In the genomic region with DNA sequence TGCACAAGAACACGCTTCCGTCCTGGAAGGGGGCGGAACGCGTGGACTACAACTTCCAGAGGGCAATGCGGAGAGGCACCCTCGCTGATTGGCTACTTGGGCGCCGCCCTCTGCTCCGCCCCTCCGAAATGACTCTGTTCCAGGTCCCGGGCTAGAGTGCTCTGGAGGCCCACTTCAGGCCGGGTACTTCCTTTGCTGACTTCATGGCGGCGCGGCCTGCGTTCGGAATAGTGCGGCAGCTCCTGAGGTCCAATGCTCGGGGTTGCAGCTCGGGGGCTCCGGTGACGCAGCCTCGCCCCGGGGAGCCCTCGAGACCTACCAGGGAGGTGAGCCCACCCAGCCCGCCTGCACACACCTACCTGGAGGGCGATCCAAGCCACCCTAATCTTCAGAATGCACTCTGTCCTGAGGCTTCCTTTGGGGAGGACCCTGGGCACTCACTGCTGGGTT, we compare ENCODE assay signal across 8 mouse cellular contexts. TPM values are rescaled to one million over a fixed set of nuclear protein-coding genes. Genes with fewer than 3 reads are reported as not detected.
A peak's percentile ranks its signal among the peaks of the same experiment; 100 is the strongest.
DNase-seq lines count a peak whose midpoint lies in the region; ATAC-seq and TF ChIP-seq lines count a peak whose summit lies in the region.

A gene (plus strand): TSS at position 124 of the 450 bp plus-strand sequence.

- peak within 1 kb of the TSS; percentile 69 for H3K4me3 ChIP-seq in C2C12 (ENCODE audit: insufficient read depth, poor library complexity, severe bottlenecking)
- H3K4me3 ChIP-seq in erythroblast, embryonic 14.5 days (replicated peaks), result peak within 1 kb of the TSS; percentile 72
- peak within 1 kb of the TSS; percentile 67 for H3K4me3 ChIP-seq in heart, embryonic 12.5 days
- H3K4me3 ChIP-seq in kidney, postnatal 0 days (replicated peaks; ENCODE audit: low read depth, low read length), result peak within 1 kb of the TSS; percentile 89
- peak within 1 kb of the TSS; percentile 70 for H3K4me3 ChIP-seq in liver, embryonic 11.5 days (ENCODE audit: low read depth, low read length)
- peak within 1 kb of the TSS; percentile 78 for H3K4me3 ChIP-seq in stomach, embryonic 14.5 days (ENCODE audit: low read depth, low read length)

- peaks cover 21% of the 10 kb centered on the region for H3K79me2 ChIP-seq in C2C12 (ENCODE audit: control insufficient read depth, insufficient read depth)

- peak within 1 kb of the TSS; percentile 9; the same call in 1 of the 2 replicates for H3K27ac ChIP-seq in heart, embryonic 12.5 days (ENCODE audit: poor library complexity, severe bottlenecking)
- peak within 1 kb of the TSS; percentile 81 for H3K27ac ChIP-seq in kidney, postnatal 0 days
- peak within 1 kb of the TSS; percentile 78 for H3K27ac ChIP-seq in liver, embryonic 11.5 days (ENCODE audit: low read depth, low read length)
- peak within 1 kb of the TSS; percentile 81 for H3K27ac ChIP-seq in stomach, embryonic 14.5 days (ENCODE audit: low read length)

- no peak for TF ChIP-seq CTCF in C2C12 (IDR thresholded peaks at IDR 0.05; ENCODE audit: control insufficient read depth, insufficient read depth, insufficient read length)
- no peak for TF ChIP-seq CTCF in brain, embryonic 14.5 days (IDR thresholded peaks at IDR 0.05; ENCODE audit: borderline replicate concordance, extremely low read depth, insufficient read depth, insufficient read length)
- no peak for TF ChIP-seq CTCF in kidney, postnatal 0 days (IDR thresholded peaks at IDR 0.05; ENCODE audit: low read depth)

- H3K27me3 ChIP-seq in C2C12 (ENCODE audit: control insufficient read depth, insufficient read depth, insufficient read length), result no peaks in the 10 kb centered on the region
- H3K27me3 ChIP-seq in erythroblast, embryonic 14.5 days (ENCODE audit: control insufficient read depth), result no peaks in the 10 kb centered on the region
- H3K27me3 ChIP-seq in heart, embryonic 12.5 days (replicated peaks), result no peaks in the 10 kb centered on the region
- no peaks in the 10 kb centered on the region for H3K27me3 ChIP-seq in kidney, postnatal 0 days (ENCODE audit: insufficient read depth, low read length)
- no peaks in the 10 kb centered on the region for H3K27me3 ChIP-seq in liver, embryonic 11.5 days (replicated peaks; ENCODE audit: control insufficient read depth, insufficient read depth, low read length)
- H3K27me3 ChIP-seq in stomach, embryonic 14.5 days (ENCODE audit: control insufficient read depth, insufficient read depth, low read length), result no peaks in the 10 kb centered on the region

- TF ChIP-seq POLR2A in brain, embryonic 14.5 days (IDR thresholded peaks at IDR 0.05; ENCODE audit: borderline replicate concordance, extremely low read depth, insufficient read depth, insufficient read length, poor library complexity, severe bottlenecking), result peak; percentile 50; the same call in 1 of the 2 replicates

- H3K36me3 ChIP-seq in C2C12 (ENCODE audit: control insufficient read depth, insufficient read depth), result peaks cover 2% of the 10 kb centered on the region
- H3K36me3 ChIP-seq in erythroblast, embryonic 14.5 days (ENCODE audit: control insufficient read depth), result peaks cover 14% of the 10 kb centered on the region
- peaks cover 5% of the 10 kb centered on the region for H3K36me3 ChIP-seq in heart, embryonic 12.5 days
- H3K36me3 ChIP-seq in kidney, postnatal 0 days (ENCODE audit: insufficient read depth, low read length), result no peaks in the 10 kb centered on the region; the same call in 1 of the 2 replicates
- H3K36me3 ChIP-seq in liver, embryonic 11.5 days (ENCODE audit: control insufficient read depth, insufficient read depth, low read length), result peaks cover 2% of the 10 kb centered on the region; the same call in 1 of the 2 replicates
- H3K36me3 ChIP-seq in stomach, embryonic 14.5 days (ENCODE audit: control insufficient read depth, insufficient read depth, low read length), result peaks cover 4% of the 10 kb centered on the region; the same call in 1 of the 2 replicates

- peaks cover 5% of the 10 kb centered on the region for H3K79me3 ChIP-seq in C2C12 (ENCODE audit: low read depth)

- WGBS in heart, embryonic 12.5 days, result under 1% methylated on average over 28 of the region's 28 CpGs
- under 1% methylated on average over 28 of the region's 28 CpGs for WGBS in kidney, postnatal 0 days
- WGBS in liver, embryonic 11.5 days, result 0% methylated on average over 28 of the region's 28 CpGs
- WGBS in stomach, embryonic 14.5 days, result under 1% methylated on average over 28 of the region's 28 CpGs

- peak within 1 kb of the TSS; percentile 84 for H3K9ac ChIP-seq in heart, embryonic 12.5 days
- peak within 1 kb of the TSS; percentile 87 for H3K9ac ChIP-seq in kidney, postnatal 0 days (ENCODE audit: low read depth, low read length)
- H3K9ac ChIP-seq in liver, embryonic 11.5 days (ENCODE audit: low read depth, low read length), result peak within 1 kb of the TSS; percentile 89
- peak within 1 kb of the TSS; percentile 89 for H3K9ac ChIP-seq in stomach, embryonic 14.5 days (replicated peaks; ENCODE audit: low read depth, low read length)

- peaks cover 47% of the 10 kb centered on the region for H3K4me1 ChIP-seq in erythroblast, embryonic 14.5 days (ENCODE audit: control insufficient read depth)
- peaks cover 34% of the 10 kb centered on the region for H3K4me1 ChIP-seq in heart, embryonic 12.5 days (replicated peaks)
- H3K4me1 ChIP-seq in kidney, postnatal 0 days (replicated peaks; ENCODE audit: insufficient read depth, low read length), result peaks cover 21% of the 10 kb centered on the region
- H3K4me1 ChIP-seq in liver, embryonic 11.5 days (replicated peaks; ENCODE audit: control insufficient read depth, insufficient read depth, low read length), result peaks cover 29% of the 10 kb centered on the region
- H3K4me1 ChIP-seq in stomach, embryonic 14.5 days (ENCODE audit: control insufficient read depth, insufficient read depth, low read length), result peaks cover 21% of the 10 kb centered on the region

- ATAC-seq in heart, embryonic 12.5 days (ENCODE audit: insufficient number of reproducible peaks, low FRiP score), result peak; percentile 98
- ATAC-seq in kidney, postnatal 0 days (replicated peaks; ENCODE audit: low FRiP score, low read depth), result peak; percentile 99
- peak; percentile 98 for ATAC-seq in liver, embryonic 11.5 days (replicated peaks; ENCODE audit: low FRiP score)
- peak; percentile 98 for ATAC-seq in stomach, embryonic 14.5 days (ENCODE audit: insufficient number of reproducible peaks, insufficient read depth, low FRiP score, low read depth)

- H3K9me3 ChIP-seq in erythroblast, embryonic 14.5 days (ENCODE audit: control insufficient read depth, low read length), result no peaks in the 10 kb centered on the region
- no peaks in the 10 kb centered on the region for H3K9me3 ChIP-seq in heart, embryonic 12.5 days (replicated peaks)
- no peaks in the 10 kb centered on the region for H3K9me3 ChIP-seq in kidney, postnatal 0 days (replicated peaks; ENCODE audit: low read length)
- no peaks in the 10 kb centered on the region for H3K9me3 ChIP-seq in liver, embryonic 11.5 days (ENCODE audit: control insufficient read depth, low read length)
- no peaks in the 10 kb centered on the region for H3K9me3 ChIP-seq in stomach, embryonic 14.5 days (ENCODE audit: control insufficient read depth, low read depth, low read length)

- H3ac ChIP-seq in C2C12 (ENCODE audit: control insufficient read depth, insufficient read length, low read depth), result peak within 1 kb of the TSS; percentile 69

- DNase-seq in brain, embryonic 14.5 days (ENCODE audit: low read depth), result peak; percentile 97
- DNase-seq in kidney, postnatal 0 days (ENCODE audit: low spot score), result peak; percentile 98
- peak; percentile 86 for DNase-seq in liver, embryonic 11.5 days (ENCODE audit: low spot score)
- DNase-seq in naive thymus-derived CD4-positive, alpha-beta T cell, adult 2 months (ENCODE audit: low read depth), result peak; percentile 94

- H3K4me2 ChIP-seq in heart, embryonic 12.5 days, result peak within 1 kb of the TSS; percentile 85
- peak within 1 kb of the TSS; percentile 96 for H3K4me2 ChIP-seq in kidney, postnatal 0 days (ENCODE audit: low read length)
- peak within 1 kb of the TSS; percentile 82 for H3K4me2 ChIP-seq in liver, embryonic 11.5 days
- peak within 1 kb of the TSS; percentile 91 for H3K4me2 ChIP-seq in stomach, embryonic 14.5 days (replicated peaks; ENCODE audit: low read depth, low read length)

TF ChIP-seq in C2C12, 6 proteins besides CTCF, POLR2A, EP300 and RAD21:
- TF ChIP-seq MYOG (IDR thresholded peaks at IDR 0.05; ENCODE audit: control insufficient read depth, extremely low read depth, insufficient read length) (no peak), USF1 (IDR thresholded peaks at IDR 0.05; ENCODE audit: low read depth) (no peak), FOSL1 (IDR thresholded peaks at IDR 0.05; ENCODE audit: insufficient read depth, low read length, poor library complexity, severe bottlenecking) (no peak), CEBPB (IDR thresholded peaks at IDR 0.05; ENCODE audit: low read depth) (no peak), MAX (IDR thresholded peaks at IDR 0.05) (no peak), MYOD1 (IDR thresholded peaks at IDR 0.05; ENCODE audit: control insufficient read depth, insufficient read length, low read depth) (no peak)

RNA-seq across cellular contexts. Expression of the gene that starts here (rescaled TPM):
- polyA plus RNA-seq in C2C12 (2012; fragmentation: generic; extraction: Trizol), result 13.7 TPM
- polyA plus RNA-seq in brain, embryonic 14.5 days (2012; rRNA removed), result 9.3 and 9.9 TPM in 2 replicates
- polyA plus RNA-seq in erythroblast, embryonic 14.5 days (2012), result 0.95 and 1.4 TPM in 2 replicates
- 6.6 TPM in 2 replicates for polyA plus RNA-seq in heart, embryonic 12.5 days (2016; fragmentation: Nextera tagmentation; extraction: Ambion mirVana)
- 5.7 and 7.2 TPM in 2 replicates for polyA plus RNA-seq in kidney, postnatal 0 days (2015; fragmentation: Nextera tagmentation; extraction: Ambion mirVana)
- polyA plus RNA-seq in liver, embryonic 11.5 days (2014; fragmentation: Nextera tagmentation; extraction: Ambion mirVana), result 15.8 and 16.2 TPM in 2 replicates
- polyA plus RNA-seq in stomach, embryonic 14.5 days (2014; fragmentation: Nextera tagmentation; extraction: Ambion mirVana), result 9.9 and 10.7 TPM in 2 replicates

Comparison
In these comparisons a context has a peak if more than half of its experiments do, and no peak if none do; other contexts are left out.
1. Peak in every context shown above with its lines: DNase-seq, ATAC-seq, H3K4me3 ChIP-seq and H3K27ac ChIP-seq.
2. H3K27ac ChIP-seq: peak in every context shown above with its lines; median percentile 81 in kidney, postnatal 0 days; 81 in stomach, embryonic 14.5 days; 78 in liver, embryonic 11.5 days; 9 in heart, embryonic 12.5 days.